Mouse (Mus musculus): Measurements from ENCODE around the gene Spata1. TPM values are rescaled to one million over a fixed set of nuclear protein-coding genes. Genes with fewer than 3 reads are reported as not detected.

Gene Spata1
- polyA plus RNA-seq, 1 experiment, result 0.56 TPM

DNA sequence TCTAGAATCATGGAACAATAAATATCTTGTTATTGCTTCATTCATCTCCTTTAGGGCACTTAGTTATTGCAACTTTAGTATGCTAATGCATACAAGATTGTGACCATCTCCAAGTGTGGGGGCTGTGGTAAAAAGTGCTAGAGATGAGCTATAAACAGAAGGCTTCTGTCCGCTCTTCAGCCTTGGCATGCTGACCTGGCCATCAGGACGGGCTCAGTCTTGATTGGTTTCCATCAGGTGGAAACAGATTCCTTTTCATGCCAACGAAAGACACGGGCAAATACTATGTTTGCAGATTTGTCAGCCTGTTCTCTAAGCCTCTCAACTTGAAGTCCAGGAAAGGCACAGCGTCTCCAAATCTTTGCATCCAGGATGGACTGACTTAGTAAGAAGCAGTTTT, 52.4 kb downstream of the Spata1 start:
- H3K36me3 ChIP-seq (ENCODE audit: control insufficient read depth, insufficient read depth), result no peaks in the 10 kb centered on the region
- H3K27me3 ChIP-seq (ENCODE audit: control insufficient read depth, insufficient read depth, insufficient read length), result no peaks in the 10 kb centered on the region
- TF ChIP-seq CTCF (IDR thresholded peaks at IDR 0.05; ENCODE audit: control insufficient read depth, insufficient read depth, insufficient read length) (no peak), FOSL1 (IDR thresholded peaks at IDR 0.05; ENCODE audit: insufficient read depth, low read length, poor library complexity, severe bottlenecking) (no peak), CEBPB (IDR thresholded peaks at IDR 0.05; ENCODE audit: low read depth) (no peak), MAX (IDR thresholded peaks at IDR 0.05) (no peak), USF1 (IDR thresholded peaks at IDR 0.05; ENCODE audit: low read depth) (no peak), MYOD1 (IDR thresholded peaks at IDR 0.05; ENCODE audit: control insufficient read depth, insufficient read length, low read depth) (no peak), MYOG (IDR thresholded peaks at IDR 0.05; ENCODE audit: control insufficient read depth, extremely low read depth, insufficient read length) (no peak)
- no peak overlapping the region for H3ac ChIP-seq (ENCODE audit: control insufficient read depth, insufficient read length, low read depth)
- H3K79me3 ChIP-seq (ENCODE audit: low read depth), result no peaks in the 10 kb centered on the region
- no peak overlapping the region for H3K4me3 ChIP-seq (ENCODE audit: insufficient read depth, poor library complexity, severe bottlenecking)
- no peaks in the 10 kb centered on the region for H3K79me2 ChIP-seq (ENCODE audit: control insufficient read depth, insufficient read depth)

DNA sequence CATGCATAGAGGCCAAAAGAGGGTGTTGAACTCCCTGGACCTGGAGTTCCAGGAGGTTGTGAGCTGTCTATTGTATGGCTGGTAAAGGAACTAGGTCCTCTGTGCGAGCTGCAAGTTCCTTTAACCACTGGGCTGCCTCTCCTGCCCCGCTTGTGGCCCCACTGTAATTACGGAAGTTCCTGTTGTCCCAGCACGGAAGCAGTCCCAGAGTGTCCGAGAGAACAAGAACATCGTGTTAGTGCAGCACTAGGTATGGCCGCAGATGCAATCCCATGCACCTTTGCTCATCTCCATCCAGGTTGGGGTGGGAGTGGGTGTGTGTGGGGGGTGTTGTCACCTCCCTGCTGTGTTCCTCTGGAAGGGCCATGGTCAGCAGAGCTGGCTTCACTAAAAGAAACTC, 54.7 kb downstream of the Spata1 start:
- H3ac ChIP-seq (ENCODE audit: control insufficient read depth, insufficient read length, low read depth), result no peak overlapping the region
- no peaks in the 10 kb centered on the region for H3K27me3 ChIP-seq (ENCODE audit: control insufficient read depth, insufficient read depth, insufficient read length)
- no peaks in the 10 kb centered on the region for H3K79me2 ChIP-seq (ENCODE audit: control insufficient read depth, insufficient read depth)
- no peak overlapping the region for H3K4me3 ChIP-seq (ENCODE audit: insufficient read depth, poor library complexity, severe bottlenecking)
- TF ChIP-seq CEBPB (IDR thresholded peaks at IDR 0.05; ENCODE audit: low read depth) (no peak), MYOG (IDR thresholded peaks at IDR 0.05; ENCODE audit: control insufficient read depth, extremely low read depth, insufficient read length) (no peak), MYOD1 (IDR thresholded peaks at IDR 0.05; ENCODE audit: control insufficient read depth, insufficient read length, low read depth) (no peak), USF1 (IDR thresholded peaks at IDR 0.05; ENCODE audit: low read depth) (no peak), FOSL1 (IDR thresholded peaks at IDR 0.05; ENCODE audit: insufficient read depth, low read length, poor library complexity, severe bottlenecking) (no peak)
- no peaks in the 10 kb centered on the region for H3K36me3 ChIP-seq (ENCODE audit: control insufficient read depth, insufficient read depth)
- no peaks in the 10 kb centered on the region for H3K79me3 ChIP-seq (ENCODE audit: low read depth)

DNA sequence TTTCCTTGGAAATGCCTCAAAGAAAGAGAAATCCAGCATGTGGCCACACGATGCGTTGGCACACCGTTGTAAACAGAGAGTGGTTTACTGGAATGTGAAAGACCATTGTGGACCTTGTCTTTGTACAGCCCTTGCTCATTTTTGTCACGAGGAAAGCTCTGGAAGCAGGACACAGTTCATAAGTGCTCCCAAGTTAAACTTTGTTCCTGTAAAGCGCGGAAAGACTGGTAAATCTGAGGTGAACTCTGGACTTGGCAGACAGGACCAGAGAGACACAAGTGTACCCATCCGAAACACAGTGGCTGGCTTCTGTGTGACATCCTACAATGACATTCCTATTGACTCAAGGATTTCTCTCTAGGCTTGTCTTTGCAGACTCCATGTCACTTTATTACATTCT, 56.2 kb downstream of the Spata1 start:
- no peak overlapping the region for H3K4me3 ChIP-seq (ENCODE audit: insufficient read depth, poor library complexity, severe bottlenecking)
- TF ChIP-seq USF1 (IDR thresholded peaks at IDR 0.05; ENCODE audit: low read depth) (no peak), CEBPB (IDR thresholded peaks at IDR 0.05; ENCODE audit: low read depth) (no peak), MYOD1 (IDR thresholded peaks at IDR 0.05; ENCODE audit: control insufficient read depth, insufficient read length, low read depth) (no peak), CTCF (IDR thresholded peaks at IDR 0.05; ENCODE audit: control insufficient read depth, insufficient read depth, insufficient read length) (no peak)
- H3K27me3 ChIP-seq (ENCODE audit: control insufficient read depth, insufficient read depth, insufficient read length), result no peaks in the 10 kb centered on the region
- no peaks in the 10 kb centered on the region for H3K79me3 ChIP-seq (ENCODE audit: low read depth)
- H3K79me2 ChIP-seq (ENCODE audit: control insufficient read depth, insufficient read depth), result no peaks in the 10 kb centered on the region
- H3ac ChIP-seq (ENCODE audit: control insufficient read depth, insufficient read length, low read depth), result no peak overlapping the region
- peaks cover 5% of the 10 kb centered on the region for H3K36me3 ChIP-seq (ENCODE audit: control insufficient read depth, insufficient read depth)

DNA sequence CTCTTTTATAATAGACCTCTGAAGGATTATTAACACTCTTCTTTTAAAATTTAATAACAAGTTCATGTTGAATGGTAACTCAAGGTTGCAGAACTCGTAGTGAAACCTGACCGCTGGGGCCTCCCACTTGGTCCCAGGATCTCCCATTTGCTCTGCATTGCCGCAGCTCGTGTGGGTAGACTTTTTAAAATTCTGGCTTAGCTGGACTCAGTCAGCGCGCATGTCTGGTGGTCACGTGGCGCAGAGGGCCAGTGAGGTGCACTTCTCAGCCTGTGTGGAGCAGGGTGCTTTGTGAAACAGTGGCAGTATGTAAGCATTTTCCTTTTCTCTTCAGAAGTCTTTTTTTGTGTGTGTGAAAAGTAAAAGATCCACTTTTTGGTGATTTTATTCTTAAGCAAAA, 56.6 kb downstream of the Spata1 start:
- Histone ChIP-seq H3ac (ENCODE audit: control insufficient read depth, insufficient read length, low read depth) (no peak overlapping the region), H3K79me2 (ENCODE audit: control insufficient read depth, insufficient read depth) (no peaks in the 10 kb centered on the region), H3K27me3 (ENCODE audit: control insufficient read depth, insufficient read depth, insufficient read length) (no peaks in the 10 kb centered on the region), H3K36me3 (ENCODE audit: control insufficient read depth, insufficient read depth) (peaks cover 5% of the 10 kb centered on the region), H3K4me3 (ENCODE audit: insufficient read depth, poor library complexity, severe bottlenecking) (no peak overlapping the region), H3K79me3 (ENCODE audit: low read depth) (no peaks in the 10 kb centered on the region)
- TF ChIP-seq USF1 (IDR thresholded peaks at IDR 0.05; ENCODE audit: low read depth), result no peak
- TF ChIP-seq FOSL1 (IDR thresholded peaks at IDR 0.05; ENCODE audit: insufficient read depth, low read length, poor library complexity, severe bottlenecking), result no peak
- TF ChIP-seq MAX (IDR thresholded peaks at IDR 0.05), result no peak
- no peak for TF ChIP-seq CEBPB (IDR thresholded peaks at IDR 0.05; ENCODE audit: low read depth)

DNA sequence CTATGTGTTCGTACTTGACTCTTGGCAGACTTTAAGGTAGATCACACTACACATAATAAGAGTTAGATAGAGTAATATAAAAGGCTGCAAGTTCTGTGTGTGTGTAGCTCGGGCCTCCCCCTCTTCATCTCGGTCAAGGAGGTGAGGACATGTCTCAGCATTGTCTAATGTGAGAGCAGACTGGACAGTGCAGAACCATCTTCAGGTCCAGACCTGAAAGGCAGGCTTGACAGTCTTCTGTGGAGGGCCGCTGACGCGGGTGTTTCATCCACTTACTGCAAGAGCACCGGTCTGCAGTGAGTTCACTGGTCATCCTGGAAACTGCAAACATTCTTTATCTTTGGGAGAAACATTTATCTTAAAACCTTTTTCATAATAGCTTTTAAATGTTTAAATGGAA, 57.1 kb downstream of the Spata1 start:
- TF ChIP-seq FOSL1 (IDR thresholded peaks at IDR 0.05; ENCODE audit: insufficient read depth, low read length, poor library complexity, severe bottlenecking) (no peak), CEBPB (IDR thresholded peaks at IDR 0.05; ENCODE audit: low read depth) (no peak), MYOD1 (IDR thresholded peaks at IDR 0.05; ENCODE audit: control insufficient read depth, insufficient read length, low read depth) (no peak), MYOG (IDR thresholded peaks at IDR 0.05; ENCODE audit: control insufficient read depth, extremely low read depth, insufficient read length) (no peak), CTCF (IDR thresholded peaks at IDR 0.05; ENCODE audit: control insufficient read depth, insufficient read depth, insufficient read length) (no peak), USF1 (IDR thresholded peaks at IDR 0.05; ENCODE audit: low read depth) (no peak), MAX (IDR thresholded peaks at IDR 0.05) (no peak)
- Histone ChIP-seq H3ac (ENCODE audit: control insufficient read depth, insufficient read length, low read depth) (no peak overlapping the region), H3K4me3 (ENCODE audit: insufficient read depth, poor library complexity, severe bottlenecking) (no peak overlapping the region), H3K27me3 (ENCODE audit: control insufficient read depth, insufficient read depth, insufficient read length) (no peaks in the 10 kb centered on the region), H3K79me3 (ENCODE audit: low read depth) (no peaks in the 10 kb centered on the region), H3K36me3 (ENCODE audit: control insufficient read depth, insufficient read depth) (peaks cover 5% of the 10 kb centered on the region), H3K79me2 (ENCODE audit: control insufficient read depth, insufficient read depth) (no peaks in the 10 kb centered on the region)

DNA sequence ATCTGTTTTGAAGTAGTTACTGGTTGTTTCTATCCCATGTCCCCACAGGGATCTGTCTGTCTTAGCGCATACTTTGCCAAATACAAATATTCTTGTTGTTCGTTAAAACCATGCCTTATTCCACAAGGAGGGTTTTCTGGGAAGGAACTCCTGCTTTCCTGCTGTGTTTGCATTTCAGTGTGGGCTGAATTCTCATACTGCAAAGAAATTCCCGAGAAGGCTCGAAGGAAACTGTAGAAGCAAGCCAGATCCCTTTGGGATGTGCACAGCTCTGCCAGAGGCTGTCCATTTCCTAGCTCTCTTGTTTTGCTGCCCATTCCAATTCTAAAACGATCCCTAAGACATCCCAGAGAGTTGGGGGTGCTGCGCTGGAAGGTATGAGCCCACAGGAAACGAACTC, 59.1 kb downstream of the Spata1 start:
- H3K79me2 ChIP-seq (ENCODE audit: control insufficient read depth, insufficient read depth), result no peaks in the 10 kb centered on the region
- no peaks in the 10 kb centered on the region for H3K79me3 ChIP-seq (ENCODE audit: low read depth)
- peaks cover 12% of the 10 kb centered on the region for H3K36me3 ChIP-seq (ENCODE audit: control insufficient read depth, insufficient read depth)
- no peaks in the 10 kb centered on the region for H3K27me3 ChIP-seq (ENCODE audit: control insufficient read depth, insufficient read depth, insufficient read length)
- no peak for TF ChIP-seq CTCF (IDR thresholded peaks at IDR 0.05; ENCODE audit: control insufficient read depth, insufficient read depth, insufficient read length)
- no peak for TF ChIP-seq FOSL1 (IDR thresholded peaks at IDR 0.05; ENCODE audit: insufficient read depth, low read length, poor library complexity, severe bottlenecking)
- TF ChIP-seq MAX (IDR thresholded peaks at IDR 0.05), result no peak
- TF ChIP-seq MYOG (IDR thresholded peaks at IDR 0.05; ENCODE audit: control insufficient read depth, extremely low read depth, insufficient read length), result no peak
- TF ChIP-seq MYOD1 (IDR thresholded peaks at IDR 0.05; ENCODE audit: control insufficient read depth, insufficient read length, low read depth), result no peak
- TF ChIP-seq CEBPB (IDR thresholded peaks at IDR 0.05; ENCODE audit: low read depth), result no peak
- TF ChIP-seq USF1 (IDR thresholded peaks at IDR 0.05; ENCODE audit: low read depth), result no peak
- no peak overlapping the region for H3ac ChIP-seq (ENCODE audit: control insufficient read depth, insufficient read length, low read depth)
- no peak overlapping the region for H3K4me3 ChIP-seq (ENCODE audit: insufficient read depth, poor library complexity, severe bottlenecking)
